Mouse (Mus musculus) brain, adult 2 months (tissue): ENCODE data around the gene Sh2d6.
"Not testable (repeated sequence)": the region's sequence is repeated elsewhere in the genome, so short reads cannot be mapped to it uniquely, and the experiment has no call there.

Experiments
- DNase-seq: peaks from one replicate; pipeline ENCODE4 v3.0.0; 2011; ENCODE audit warnings: low read depth, low spot score

Gene Sh2d6

GRCm38 (mm10) chr6:72535165-72535564 is 13.7 kb upstream of the Sh2d6 start:
- peak; percentile 86 for DNase-seq

GRCm38 (mm10) chr6:72534035-72534809 is 12.7 kb upstream of the Sh2d6 start:
- DNase-seq: peak; percentile 75

GRCm38 (mm10) chr6:72533555-72533954 is 12.0 kb upstream of the Sh2d6 start:
- not testable (repeated sequence) for DNase-seq

- peak; percentile 80 for DNase-seq
Observed at GRCm38 (mm10) chr6:72532580-72532979, 11.1 kb upstream of the Sh2d6 start.

GRCm38 (mm10) chr6:72528410-72529151 is 7.1 kb upstream of the Sh2d6 start:
- no peak for DNase-seq

GRCm38 (mm10) chr6:72527070-72527469 is 5.6 kb upstream of the Sh2d6 start:
- DNase-seq: no peak

GRCm38 (mm10) chr6:72524160-72524559 is 2.7 kb upstream of the Sh2d6 start:
- no peak for DNase-seq

GRCm38 (mm10) chr6:72523222-72523621 is 1.7 kb upstream of the Sh2d6 start:
- DNase-seq: no peak

GRCm38 (mm10) chr6:72522288-72522687 is 781 bp upstream of the Sh2d6 start:
- DNase-seq: no peak

GRCm38 (mm10) chr6:72520904-72521303 is 603 bp downstream of the Sh2d6 start:
- DNase-seq: no peak

- DNase-seq: peak; percentile 82
Observed at GRCm38 (mm10) chr6:72519892-72520663, 1.4 kb downstream of the Sh2d6 start.

GRCm38 (mm10) chr6:72519303-72519702 is 2.2 kb downstream of the Sh2d6 start:
- DNase-seq: no peak

- peak; percentile 64 for DNase-seq
Observed at GRCm38 (mm10) chr6:72518842-72519241, 2.7 kb downstream of the Sh2d6 start.

GRCm38 (mm10) chr6:72515644-72516043 is 5.9 kb downstream of the Sh2d6 start:
- DNase-seq: no peak

GRCm38 (mm10) chr6:72513071-72513440 is 8.5 kb downstream of the Sh2d6 start:
- DNase-seq: no peak

- DNase-seq: peak; percentile 94
Observed at GRCm38 (mm10) chr6:72512386-72513070, 9.0 kb downstream of the Sh2d6 start.

- DNase-seq: peak; percentile 51
Observed at GRCm38 (mm10) chr6:72510686-72511421, 10.7 kb downstream of the Sh2d6 start.

- DNase-seq: no peak
Observed at GRCm38 (mm10) chr6:72509872-72510435, 11.6 kb downstream of the Sh2d6 start.

GRCm38 (mm10) chr6:72508596-72508995 is 12.9 kb downstream of the Sh2d6 start:
- DNase-seq: peak; percentile 51

- no peak for DNase-seq
Observed at GRCm38 (mm10) chr6:72506104-72506503, 15.4 kb downstream of the Sh2d6 start.

GRCm38 (mm10) chr6:72503939-72504338 is 17.6 kb downstream of the Sh2d6 start:
- DNase-seq: no peak
